Mouse (Mus musculus): Measurements from ENCODE around the gene Cdx2. TPM values are rescaled to one million over a fixed set of nuclear protein-coding genes. Genes with fewer than 3 reads are reported as not detected.

Gene Cdx2
- polyA plus RNA-seq, 1 experiment from 2014 or later: not detected

DNA sequence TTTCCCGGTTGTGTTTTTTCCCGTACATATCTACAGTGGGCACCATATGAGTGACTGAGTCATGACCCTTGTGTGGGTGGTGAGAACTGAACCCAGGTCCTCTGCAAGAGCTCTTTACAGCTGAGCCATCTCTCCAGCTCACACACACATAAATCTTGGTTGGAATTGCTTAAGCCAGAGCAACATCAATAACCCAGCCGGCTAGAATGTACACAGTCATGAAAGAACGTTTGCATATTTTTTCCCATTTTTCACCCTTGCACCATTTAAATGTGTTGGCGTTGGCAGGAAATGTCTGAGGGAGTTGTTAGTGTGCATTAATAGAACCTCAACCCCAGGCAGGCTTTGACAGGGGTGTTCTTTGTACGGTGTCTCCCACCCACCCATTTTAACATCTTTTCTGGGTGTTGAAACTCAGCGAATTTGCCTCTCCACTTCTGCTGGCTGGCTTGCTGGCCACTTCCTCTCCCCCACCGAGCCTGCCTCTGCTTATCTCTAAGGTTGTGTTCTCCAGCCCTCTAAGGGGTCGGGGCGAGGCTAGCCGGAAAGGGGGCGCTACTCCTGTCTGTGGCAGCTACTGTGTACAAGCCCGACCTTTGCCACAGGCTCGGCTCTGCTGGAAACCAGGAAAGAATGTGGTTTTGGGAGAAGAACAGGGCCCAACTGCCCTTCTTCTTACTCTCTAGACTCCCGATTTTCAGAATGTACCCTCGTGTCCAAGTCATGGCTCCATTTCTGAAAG lies 15.1 kb downstream of the Cdx2 start:
- TF ChIP-seq EP300 (IDR thresholded peaks at IDR 0.05; ENCODE audit: low read depth) (no peak), CTCF (IDR thresholded peaks at IDR 0.05; ENCODE audit: low read depth) (no peak)
- WGBS (ENCODE audit: insufficient replicate concordance): 9% methylated on average over 16 of the region's 16 CpGs

DNA sequence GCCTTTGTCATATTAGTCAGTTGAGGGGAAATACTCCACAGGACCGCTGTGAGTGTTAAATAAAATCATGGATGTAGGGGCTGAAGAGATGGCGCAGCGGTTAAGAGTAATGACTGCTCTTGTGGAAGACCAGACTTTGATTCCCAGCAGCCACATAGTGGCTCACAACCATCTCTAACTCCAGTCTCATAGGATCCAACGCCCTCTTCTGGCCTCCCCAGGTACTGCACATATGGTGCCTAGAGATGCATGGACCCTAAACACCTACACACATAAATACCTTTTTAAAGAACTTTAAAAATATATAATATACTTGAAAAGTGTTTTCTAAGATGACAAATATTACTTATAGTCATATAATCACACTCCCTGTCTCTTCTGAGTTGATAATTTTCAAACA lies 22.7 kb downstream of the Cdx2 start:
- Histone ChIP-seq H3K36me3 (replicated peaks; ENCODE audit: insufficient read depth, low read length) (no peaks in the 10 kb centered on the region), H3K9ac (replicated peaks) (no peak overlapping the region), H3K4me3 (ENCODE audit: low read depth, low read length) (no peak overlapping the region), H3K27me3 (ENCODE audit: insufficient read depth, low read length) (peaks cover 15% of the 10 kb centered on the region; the same call in 1 of the 2 replicates), H3K4me2 (ENCODE audit: low read depth, low read length) (no peak overlapping the region), H3K27ac (ENCODE audit: low read depth) (no peak overlapping the region), H3K9me3 (ENCODE audit: low read length) (no peaks in the 10 kb centered on the region), H3K4me1 (ENCODE audit: insufficient read depth) (no peaks in the 10 kb centered on the region)
- WGBS (ENCODE audit: insufficient replicate concordance): 69% methylated on average over 4 of the region's 4 CpGs
- ATAC-seq (no peak), DNase-seq (no peak)
- TF ChIP-seq CTCF (IDR thresholded peaks at IDR 0.05; ENCODE audit: low read depth): peak; percentile 44
- no peak for TF ChIP-seq EP300 (IDR thresholded peaks at IDR 0.05; ENCODE audit: low read depth)

More for the DNA sequence above, 15.1 kb downstream of the Cdx2 start:
- ATAC-seq (no peak), DNase-seq (no peak)
- Histone ChIP-seq H3K4me3 (ENCODE audit: low read depth, low read length) (no peak overlapping the region), H3K4me2 (ENCODE audit: low read depth, low read length) (peak overlapping the region; percentile 38; the same call in 1 of the 2 replicates), H3K27ac (ENCODE audit: low read depth) (no peak overlapping the region), H3K36me3 (replicated peaks; ENCODE audit: insufficient read depth, low read length) (no peaks in the 10 kb centered on the region), H3K9ac (replicated peaks) (no peak overlapping the region), H3K4me1 (ENCODE audit: insufficient read depth) (peaks cover 4% of the 10 kb centered on the region), H3K9me3 (ENCODE audit: low read length) (no peaks in the 10 kb centered on the region), H3K27me3 (ENCODE audit: insufficient read depth, low read length) (peaks cover 13% of the 10 kb centered on the region)

DNA sequence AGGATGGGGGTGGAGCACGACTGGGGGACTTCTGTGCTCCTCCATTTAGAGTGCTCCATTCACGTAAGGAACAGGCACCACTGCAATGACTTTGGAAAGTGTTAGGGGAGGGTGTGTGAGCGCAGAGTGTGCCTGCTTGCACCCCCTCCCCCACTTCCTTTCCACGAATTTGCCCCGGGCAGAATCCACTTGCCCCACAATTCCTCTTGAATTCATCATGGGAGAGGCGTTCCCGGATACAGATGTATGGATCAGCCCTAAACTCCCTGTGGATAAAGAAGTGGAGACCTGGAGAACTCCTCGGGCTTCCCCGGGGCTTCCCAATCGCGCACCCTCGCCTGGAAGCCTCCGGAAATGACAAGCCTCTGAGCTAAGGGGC lies 29.5 kb downstream of the Cdx2 start:
- no peak overlapping the region for H3K9ac ChIP-seq (replicated peaks)
- H3K27me3 ChIP-seq (ENCODE audit: insufficient read depth, low read length): peaks cover 79% of the 10 kb centered on the region
- H3K4me1 ChIP-seq (ENCODE audit: insufficient read depth): no peaks in the 10 kb centered on the region
- H3K36me3 ChIP-seq (replicated peaks; ENCODE audit: insufficient read depth, low read length): no peaks in the 10 kb centered on the region
- no peak overlapping the region for H3K27ac ChIP-seq (ENCODE audit: low read depth)
- DNase-seq (no peak), ATAC-seq (no peak)
- 2% methylated on average over 13 of the region's 13 CpGs for WGBS (ENCODE audit: insufficient replicate concordance)
- H3K4me3 ChIP-seq (ENCODE audit: low read depth, low read length): no peak overlapping the region
- no peak overlapping the region for H3K4me2 ChIP-seq (ENCODE audit: low read depth, low read length)
- no peaks in the 10 kb centered on the region for H3K9me3 ChIP-seq (ENCODE audit: low read length)
- TF ChIP-seq CTCF (IDR thresholded peaks at IDR 0.05; ENCODE audit: low read depth) (no peak), EP300 (IDR thresholded peaks at IDR 0.05; ENCODE audit: low read depth) (no peak)

DNA sequence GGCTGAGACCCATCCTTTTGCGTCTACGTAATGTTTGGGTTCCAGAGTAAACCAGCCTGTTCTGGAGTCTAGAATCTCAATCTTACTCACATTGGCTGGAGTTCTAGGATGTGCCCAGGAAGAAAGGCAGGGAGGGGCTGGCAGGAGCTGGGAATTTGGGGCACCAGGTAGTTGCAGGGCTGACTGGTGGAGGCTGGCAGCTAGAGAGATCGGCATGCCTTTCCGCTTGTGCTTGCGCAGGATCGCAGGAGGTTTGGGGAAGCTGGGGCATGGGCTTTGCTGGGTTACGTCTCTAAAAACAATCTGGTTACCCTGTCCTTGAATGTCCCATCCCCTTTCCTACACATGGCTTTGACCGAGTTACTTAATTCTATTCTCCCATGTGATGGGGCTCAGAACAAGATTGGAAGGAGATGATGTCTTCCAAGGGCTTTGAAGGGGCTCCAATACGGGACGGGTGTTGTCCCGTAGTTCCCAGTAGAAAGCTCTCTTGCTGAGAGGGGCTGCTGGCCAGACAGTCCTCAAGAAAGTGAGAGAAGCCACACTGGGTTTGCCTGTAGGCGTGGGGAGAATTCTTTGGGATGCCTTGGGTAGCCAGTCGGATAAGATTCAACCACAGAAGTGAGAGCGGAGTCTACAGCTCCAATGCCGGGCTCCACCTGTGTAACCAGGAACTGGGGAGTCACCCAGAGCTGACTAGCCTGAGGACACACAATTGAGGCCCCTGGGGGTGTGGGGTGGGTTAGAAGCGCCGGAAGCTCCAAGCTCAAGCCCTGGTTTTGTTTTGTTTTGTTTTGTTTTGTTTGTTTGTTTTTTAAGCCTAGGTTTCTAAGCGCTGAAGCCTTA lies 30.1 kb downstream of the Cdx2 start:
- Histone ChIP-seq H3K4me1 (ENCODE audit: insufficient read depth) (no peaks in the 10 kb centered on the region), H3K27ac (ENCODE audit: low read depth) (no peak overlapping the region), H3K9ac (replicated peaks) (no peak overlapping the region), H3K4me3 (ENCODE audit: low read depth, low read length) (no peak overlapping the region), H3K36me3 (replicated peaks; ENCODE audit: insufficient read depth, low read length) (no peaks in the 10 kb centered on the region), H3K4me2 (ENCODE audit: low read depth, low read length) (no peak overlapping the region), H3K9me3 (ENCODE audit: low read length) (no peaks in the 10 kb centered on the region), H3K27me3 (ENCODE audit: insufficient read depth, low read length) (peaks cover 85% of the 10 kb centered on the region)
- DNase-seq: no peak
- ATAC-seq: no peak
- TF ChIP-seq CTCF (IDR thresholded peaks at IDR 0.05; ENCODE audit: low read depth): no peak
- TF ChIP-seq EP300 (IDR thresholded peaks at IDR 0.05; ENCODE audit: low read depth): no peak
- 5% methylated on average over 18 of the region's 18 CpGs for WGBS (ENCODE audit: insufficient replicate concordance)

DNA sequence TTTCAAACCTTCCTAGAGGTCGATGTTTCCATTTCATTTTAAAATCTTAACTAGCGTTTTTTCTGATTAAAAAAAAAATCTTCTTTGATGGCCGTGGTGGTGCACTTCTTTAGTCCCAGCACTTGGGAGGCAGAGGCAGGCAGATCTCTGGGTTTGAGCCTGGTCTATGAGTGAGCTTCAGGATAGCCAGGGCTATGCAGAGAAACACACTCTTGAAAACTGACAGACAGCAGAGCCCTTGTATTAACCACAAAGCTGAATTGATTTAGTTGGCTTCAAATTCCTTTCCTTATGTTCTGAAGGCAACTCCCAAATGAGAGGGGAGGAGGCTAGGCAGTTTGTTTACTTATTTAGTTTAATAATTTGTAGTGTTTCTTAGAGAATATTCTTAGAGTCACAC lies 31.3 kb downstream of the Cdx2 start:
- no peak for ATAC-seq
- no peak overlapping the region for H3K4me2 ChIP-seq (ENCODE audit: low read depth, low read length)
- H3K9me3 ChIP-seq (ENCODE audit: low read length): no peaks in the 10 kb centered on the region
- H3K4me1 ChIP-seq (ENCODE audit: insufficient read depth): no peaks in the 10 kb centered on the region
- no peaks in the 10 kb centered on the region for H3K36me3 ChIP-seq (replicated peaks; ENCODE audit: insufficient read depth, low read length)
- TF ChIP-seq EP300 (IDR thresholded peaks at IDR 0.05; ENCODE audit: low read depth): no peak
- no peak for TF ChIP-seq CTCF (IDR thresholded peaks at IDR 0.05; ENCODE audit: low read depth)
- no peak overlapping the region for H3K4me3 ChIP-seq (ENCODE audit: low read depth, low read length)
- no peak overlapping the region for H3K27ac ChIP-seq (ENCODE audit: low read depth)
- 9% methylated on average over 3 of the region's 3 CpGs for WGBS (ENCODE audit: insufficient replicate concordance)
- peaks cover 89% of the 10 kb centered on the region for H3K27me3 ChIP-seq (ENCODE audit: insufficient read depth, low read length)
- H3K9ac ChIP-seq (replicated peaks): no peak overlapping the region
- DNase-seq: no peak
